Mouse (Mus musculus) heart, postnatal 4 days (tissue): ENCODE measurements at regions not wholly inside any gene's neighbourhood (a gene's known extent, or its start where the extent isn't known, plus 50 kb on each side); places are given as distances from the start of the nearest gene placed in this dataset.
"Not testable (repeated sequence)": the region's sequence is repeated elsewhere in the genome, so short reads cannot be mapped to it uniquely, and the experiment has no call there.

Source experiments
- DNase-seq: peaks from one replicate; pipeline ENCODE4 v3.0.0; 2021

DNA sequence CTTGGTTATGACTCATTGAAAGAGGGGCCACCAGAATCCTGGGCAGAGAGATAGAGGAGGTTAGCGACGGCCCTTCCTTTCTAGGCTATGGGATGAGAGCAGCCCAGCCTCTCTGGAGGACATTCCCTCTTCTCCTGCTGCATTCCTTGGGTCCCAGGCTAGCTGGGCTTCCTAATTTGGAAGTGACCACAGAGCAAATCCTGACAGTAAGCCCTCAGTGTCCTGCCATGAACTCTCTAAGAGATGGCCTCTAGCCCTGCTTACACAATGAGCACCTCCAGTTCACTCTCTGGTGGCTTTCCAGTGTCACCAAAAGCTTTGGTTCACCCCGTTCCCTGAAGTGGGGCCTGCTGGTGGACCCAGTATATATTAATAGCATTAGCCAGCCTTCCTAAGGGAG is 64.1 kb upstream of the Rmdn2 start:
- DNase-seq: no peak

DNA sequence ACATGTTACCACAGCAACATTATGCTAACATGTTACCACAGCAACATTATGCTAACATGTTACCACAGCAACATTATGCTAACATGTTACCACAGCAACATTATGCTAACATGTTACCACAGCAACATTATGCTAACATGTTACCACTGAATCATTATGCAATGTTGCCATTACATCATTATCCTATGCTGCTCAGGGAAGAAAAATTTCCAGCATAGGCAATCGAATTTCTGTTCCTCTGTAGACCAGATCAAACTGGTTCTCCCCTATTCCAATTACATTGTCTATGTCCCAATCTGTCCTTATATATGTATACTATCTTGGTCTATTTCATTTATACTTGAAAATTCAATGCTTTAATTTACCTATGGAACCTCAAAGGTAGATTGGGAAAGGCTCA is 61.3 kb upstream of the Rmdn2 start:
- not testable (repeated sequence) for DNase-seq

DNA sequence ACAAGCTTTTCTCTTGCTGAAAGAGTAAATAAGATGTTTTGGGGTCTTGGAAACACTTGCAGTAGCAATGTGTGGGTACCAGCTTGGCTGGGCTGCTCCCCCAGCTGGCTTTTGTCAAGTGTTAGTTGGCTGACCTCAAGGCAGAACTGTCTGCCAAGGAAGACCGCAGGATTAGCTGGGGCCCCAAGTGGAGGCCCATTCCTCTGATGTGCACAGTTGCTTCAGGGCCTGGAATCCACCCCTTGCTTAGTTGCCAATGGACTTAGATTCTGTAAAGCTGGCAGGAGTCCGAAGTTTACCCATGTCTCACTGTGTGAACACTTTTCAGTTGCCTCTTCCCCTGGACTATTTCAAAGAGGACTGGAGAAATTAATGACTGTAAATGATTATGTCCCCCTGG is 57.8 kb upstream of the Rmdn2 start:
- DNase-seq: no peak

DNA sequence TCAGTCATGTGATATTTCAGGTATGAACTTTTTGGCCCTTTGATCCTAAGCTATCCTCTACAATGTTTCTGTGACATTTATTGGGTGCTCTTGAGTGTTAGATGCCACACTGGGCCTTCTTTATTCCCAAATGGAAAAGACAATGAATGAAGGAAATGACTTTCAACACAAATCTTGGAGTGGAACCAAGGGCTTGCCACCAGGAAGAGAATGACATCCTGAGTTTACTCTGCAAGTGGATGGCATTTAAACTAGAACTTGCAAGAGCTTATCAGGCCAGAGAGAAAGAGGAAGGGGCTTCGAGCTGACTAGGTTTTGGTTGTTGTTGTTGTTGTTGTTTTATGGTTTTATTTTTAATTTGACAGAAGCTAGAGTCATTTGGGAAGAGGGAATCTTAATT is 56.1 kb upstream of the Rmdn2 start:
- no peak for DNase-seq
